Mouse (Mus musculus) kidney, postnatal 14 days (tissue): Measurements from ENCODE around the gene Utp3.
A peak's percentile ranks its signal among the peaks of the same experiment; 100 is the strongest.

Experiments
- DNase-seq: peaks from one replicate; pipeline ENCODE4 v3.0.0; 2022; ENCODE audit warnings: mixed read lengths

The Utp3 gene

GRCm38 (mm10) chr5:88574829-88575228 is 20.6 kb downstream of the Utp3 start:
- DNase-seq: no peak

GRCm38 (mm10) chr5:88575506-88576338 is 21.5 kb downstream of the Utp3 start:
- peak; percentile 50 for DNase-seq

- no peak for DNase-seq
Observed at GRCm38 (mm10) chr5:88580681-88581080, 26.4 kb downstream of the Utp3 start.

DNA sequence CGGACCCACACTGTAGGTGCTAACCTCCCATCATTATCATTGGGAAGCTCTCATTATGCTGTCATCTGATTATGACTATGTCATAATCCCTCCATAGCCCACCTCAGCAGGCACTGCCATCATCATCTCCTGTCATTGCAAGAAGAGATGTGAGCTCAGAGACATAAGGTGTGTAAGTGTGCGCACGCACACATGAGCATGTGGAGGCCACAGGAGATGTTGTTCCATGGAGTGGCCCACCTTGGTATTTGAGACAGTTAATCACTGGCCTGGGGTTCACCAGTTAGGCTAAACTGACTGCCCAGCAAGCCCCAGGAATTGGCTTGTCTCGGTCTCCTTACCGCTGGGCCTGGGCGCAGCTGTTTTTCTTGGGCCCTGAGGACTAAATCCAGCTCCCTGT is 27.1 kb downstream of the Utp3 start:
- no peak for DNase-seq

DNA sequence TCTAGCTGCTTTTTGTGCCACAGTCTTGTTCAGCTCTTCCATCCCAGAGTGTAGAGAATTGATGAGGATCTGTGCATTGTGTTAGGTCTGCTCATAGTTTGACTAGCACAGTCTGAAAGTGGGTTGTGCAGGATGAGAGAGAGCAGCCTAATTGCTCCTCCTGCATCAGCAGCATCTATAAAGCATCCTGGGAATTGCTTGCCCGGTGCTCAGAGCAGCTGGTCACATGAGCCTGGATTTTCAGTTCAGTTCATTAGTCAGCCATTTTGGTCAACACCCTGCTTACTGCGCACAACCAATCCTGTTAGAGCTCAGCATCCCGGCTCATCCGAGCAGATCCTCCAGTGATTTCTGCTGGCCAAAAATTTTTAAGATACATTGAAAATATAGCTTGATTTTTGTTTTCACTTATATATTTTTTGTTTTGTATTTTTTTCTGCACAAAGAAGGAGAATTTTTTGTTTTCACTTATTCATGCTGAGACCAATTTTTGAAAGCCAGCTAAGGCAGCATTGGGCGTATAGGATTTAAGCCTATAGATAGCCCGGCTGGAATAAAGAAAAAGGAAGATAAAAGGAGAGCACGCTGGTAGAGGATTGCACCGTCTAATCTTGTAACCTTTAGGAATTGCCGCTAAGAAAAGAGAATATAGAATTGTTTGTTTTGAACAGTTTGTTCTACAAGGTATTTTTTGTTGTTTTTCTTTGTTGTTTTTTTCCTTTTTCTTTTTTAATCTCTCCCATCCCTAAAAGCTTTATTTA is 29.2 kb downstream of the Utp3 start:
- DNase-seq: peak; percentile 63

DNA sequence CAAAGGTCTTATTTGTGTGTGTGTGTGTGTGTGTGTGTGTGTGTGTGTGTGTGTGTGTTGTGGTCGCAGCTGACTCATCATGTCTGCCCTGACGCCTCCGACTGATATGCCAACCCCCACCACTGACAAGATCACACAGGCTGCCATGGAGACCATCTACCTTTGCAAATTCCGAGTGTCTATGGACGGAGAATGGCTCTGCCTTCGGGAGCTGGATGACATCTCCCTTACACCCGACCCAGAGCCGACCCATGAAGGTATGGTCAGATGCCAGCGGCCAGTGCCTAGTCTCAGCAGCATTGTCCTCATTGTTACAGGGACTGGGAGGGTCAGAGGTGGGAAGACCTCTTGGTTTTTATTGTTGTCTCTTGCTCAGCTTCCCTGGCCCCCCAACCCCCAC is 29.8 kb downstream of the Utp3 start:
- no peak for DNase-seq

- DNase-seq: peak; percentile 57
Observed at GRCm38 (mm10) chr5:88586407-88587174, 32.3 kb downstream of the Utp3 start.

DNA sequence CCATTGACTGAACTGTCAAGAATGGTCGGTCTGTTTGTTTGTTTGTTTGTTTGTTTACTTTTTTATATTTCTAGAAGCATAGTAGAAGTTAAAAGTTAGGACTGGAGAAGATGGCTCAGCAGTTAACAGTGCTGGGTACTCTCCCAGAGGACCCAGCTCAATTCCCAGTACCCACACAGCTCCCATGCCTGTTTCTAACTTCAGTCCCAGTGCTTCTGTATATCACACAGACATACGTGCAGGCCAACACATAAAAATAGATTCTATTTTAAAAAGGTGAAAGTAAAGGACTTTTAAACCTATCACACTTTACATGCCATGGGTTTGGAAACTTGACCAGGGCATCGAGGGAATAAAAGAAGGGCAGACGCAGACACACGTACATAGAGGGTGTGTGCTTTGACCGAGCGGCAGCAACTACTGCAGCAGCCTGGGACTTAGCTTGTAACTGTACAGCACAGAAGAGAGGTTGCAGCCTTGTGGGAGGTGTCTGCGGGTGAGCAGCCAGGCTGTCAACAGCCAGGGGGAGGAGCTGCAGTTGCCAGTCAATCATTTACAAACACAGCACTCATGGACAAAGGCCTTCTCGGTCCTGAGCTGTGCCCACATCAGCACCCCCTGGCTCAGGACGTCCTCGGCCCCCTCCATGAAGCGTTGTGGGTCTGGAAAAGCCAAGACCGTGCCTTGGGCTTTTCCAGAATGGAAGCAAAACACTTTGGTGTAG is 33.1 kb downstream of the Utp3 start:
- DNase-seq: peak; percentile 86

DNA sequence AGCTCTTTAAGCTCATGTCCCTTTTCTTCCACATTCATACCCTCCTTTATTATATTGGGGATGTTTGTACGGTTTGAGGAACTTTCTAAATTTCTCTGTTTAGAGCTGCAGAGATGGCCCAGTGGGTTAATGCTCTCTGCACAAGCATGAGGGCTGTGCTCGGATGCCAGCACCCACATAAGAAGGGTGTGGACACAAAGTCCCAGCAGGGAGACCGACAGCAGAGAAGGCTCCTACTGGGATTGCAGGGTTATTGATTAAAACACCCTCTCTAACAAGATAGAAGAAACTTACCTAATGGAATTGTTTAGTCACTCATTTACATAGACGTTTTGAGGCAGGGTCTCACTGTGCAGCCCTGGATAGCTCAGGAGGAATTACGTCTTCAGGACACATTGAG is 34.2 kb downstream of the Utp3 start:
- no peak for DNase-seq

DNA sequence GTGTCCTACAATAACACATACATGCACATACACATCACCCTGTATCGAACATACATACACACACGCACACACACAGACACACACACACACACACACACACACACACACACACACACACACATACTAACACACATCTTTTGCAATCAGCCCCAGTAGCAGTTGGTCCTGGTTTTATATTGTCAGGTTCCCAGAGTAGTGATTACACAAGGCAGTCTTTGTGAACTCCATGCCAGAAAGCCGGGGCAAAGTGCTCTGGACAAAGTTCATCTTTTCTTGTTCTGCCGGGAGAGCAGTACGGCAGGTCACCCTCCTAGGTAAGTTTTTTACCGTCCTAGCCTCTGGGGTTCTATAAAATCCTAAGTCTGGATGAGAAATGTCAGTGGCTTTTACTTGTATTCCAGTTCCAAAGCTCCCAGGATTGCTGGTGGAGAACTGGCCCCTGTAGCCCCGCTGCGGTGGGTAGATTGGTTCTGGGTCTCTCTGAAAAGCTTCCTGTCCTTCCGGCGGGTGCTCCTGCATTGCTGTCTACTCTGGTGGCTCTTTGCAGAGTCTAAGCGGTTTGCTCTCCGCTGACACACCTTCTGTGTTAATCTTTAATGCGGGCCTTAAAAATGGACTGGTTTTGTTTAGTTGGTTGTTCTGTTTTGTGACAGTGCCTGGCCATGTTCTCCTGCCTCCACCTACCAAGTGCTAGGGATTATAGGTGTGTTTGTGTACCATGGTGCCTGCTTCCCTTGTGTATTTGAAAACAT is 39.3 kb downstream of the Utp3 start:
- peak; percentile 78 for DNase-seq

DNA sequence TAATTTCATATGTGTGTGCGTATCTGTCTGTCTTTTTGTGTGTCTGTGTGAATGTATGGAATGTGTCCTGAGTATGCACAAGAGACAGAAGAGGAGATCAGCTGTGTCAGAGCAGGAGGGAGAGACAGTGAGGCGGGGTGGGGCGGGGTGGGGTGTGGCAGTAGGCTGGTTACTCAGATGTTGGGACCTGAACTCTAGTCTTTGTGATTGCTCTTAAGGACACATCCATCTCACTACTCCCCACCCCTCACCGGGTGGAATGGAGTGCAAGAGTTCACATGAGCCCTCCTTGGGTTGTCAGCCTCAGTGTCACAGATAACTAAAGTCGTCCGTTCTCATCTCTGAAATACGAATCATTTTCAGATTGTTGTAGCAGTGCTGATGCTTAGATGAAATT is 39.9 kb downstream of the Utp3 start:
- DNase-seq: no peak

DNA sequence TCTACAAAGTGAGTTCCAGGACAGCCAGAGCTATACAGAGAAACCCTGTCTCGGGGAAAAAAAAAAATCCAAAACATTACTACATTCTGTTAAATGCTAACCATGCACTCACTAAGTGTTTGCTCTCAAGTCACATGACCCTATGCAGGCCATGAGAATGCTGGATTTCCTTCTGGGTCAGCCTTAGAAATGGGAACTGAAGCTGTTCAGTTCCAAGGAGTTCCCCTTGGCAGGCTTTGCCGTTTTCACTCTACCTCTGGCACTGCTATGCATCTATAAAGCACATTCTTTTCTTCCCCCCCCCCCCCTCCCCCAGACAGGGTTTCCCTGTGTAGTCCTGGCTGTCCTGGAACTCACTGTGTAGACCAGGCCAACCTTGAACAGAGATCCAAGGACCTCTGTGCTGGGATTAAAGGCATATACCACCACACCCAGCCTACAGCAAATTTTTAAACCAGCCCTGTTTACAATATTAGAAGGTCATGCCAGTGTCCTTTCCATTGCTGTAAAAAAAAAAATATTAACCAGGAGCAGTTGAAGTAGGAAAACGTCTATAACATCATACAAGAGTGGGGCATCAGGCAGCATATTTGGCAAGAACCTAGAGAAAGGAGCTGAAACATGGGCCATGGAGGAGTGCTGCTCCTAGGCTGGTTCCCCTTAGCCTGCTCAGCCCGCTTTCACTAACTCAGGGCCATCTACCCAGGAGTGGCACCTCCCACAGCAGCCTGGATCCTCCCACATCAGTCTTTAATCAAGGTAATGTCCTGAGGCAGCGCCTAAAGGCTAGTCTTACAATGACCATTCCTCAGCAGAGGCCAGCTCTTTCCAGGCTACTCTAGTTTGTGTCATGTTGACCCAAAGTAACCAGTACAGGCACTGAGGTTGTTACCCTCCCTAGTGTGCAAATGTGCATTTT is 41.5 kb downstream of the Utp3 start:
- peak; percentile 62 for DNase-seq

DNA sequence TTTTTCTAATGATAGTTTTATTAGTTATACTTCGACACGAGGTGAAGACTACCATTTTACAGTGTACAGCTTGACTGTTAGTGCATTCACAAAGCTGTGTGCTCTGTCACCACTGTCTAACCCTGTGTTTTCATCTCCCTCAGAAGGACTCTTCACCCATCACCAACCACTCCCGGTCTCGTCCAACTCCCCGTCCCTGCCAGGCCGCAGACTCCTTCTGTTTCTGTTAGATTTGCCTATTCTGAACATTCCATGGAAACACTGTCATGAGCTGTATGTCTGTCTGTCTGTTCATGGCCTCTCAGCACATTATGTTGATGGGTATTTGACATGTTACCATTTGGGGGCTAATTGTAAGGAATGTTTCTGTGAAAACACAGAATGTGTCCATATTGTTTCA is 44.7 kb downstream of the Utp3 start:
- no peak for DNase-seq

- DNase-seq: no peak
Observed at GRCm38 (mm10) chr5:88602030-88602429, 47.8 kb downstream of the Utp3 start.

- DNase-seq: no peak
Observed at GRCm38 (mm10) chr5:88602713-88603112, 48.5 kb downstream of the Utp3 start.

DNA sequence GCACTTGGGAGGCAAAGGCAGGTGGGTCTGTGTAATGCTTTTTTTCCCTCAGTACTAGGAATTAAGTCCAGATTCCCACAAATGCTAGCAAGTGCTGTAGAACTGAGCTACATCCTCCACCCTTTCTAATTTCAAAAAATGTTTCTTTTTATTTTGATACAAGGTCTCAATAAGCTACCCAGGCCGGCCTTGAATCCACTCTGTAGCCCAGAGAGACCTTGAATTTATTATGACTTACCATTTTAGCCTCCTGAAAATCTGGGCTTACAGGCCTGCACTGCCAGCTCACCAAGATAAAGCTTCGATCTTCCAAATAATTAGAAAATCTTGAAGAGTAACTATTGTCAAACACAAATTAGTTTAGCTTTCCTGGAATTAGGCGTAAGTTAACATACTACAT is 49.8 kb downstream of the Utp3 start:
- no peak for DNase-seq

DNA sequence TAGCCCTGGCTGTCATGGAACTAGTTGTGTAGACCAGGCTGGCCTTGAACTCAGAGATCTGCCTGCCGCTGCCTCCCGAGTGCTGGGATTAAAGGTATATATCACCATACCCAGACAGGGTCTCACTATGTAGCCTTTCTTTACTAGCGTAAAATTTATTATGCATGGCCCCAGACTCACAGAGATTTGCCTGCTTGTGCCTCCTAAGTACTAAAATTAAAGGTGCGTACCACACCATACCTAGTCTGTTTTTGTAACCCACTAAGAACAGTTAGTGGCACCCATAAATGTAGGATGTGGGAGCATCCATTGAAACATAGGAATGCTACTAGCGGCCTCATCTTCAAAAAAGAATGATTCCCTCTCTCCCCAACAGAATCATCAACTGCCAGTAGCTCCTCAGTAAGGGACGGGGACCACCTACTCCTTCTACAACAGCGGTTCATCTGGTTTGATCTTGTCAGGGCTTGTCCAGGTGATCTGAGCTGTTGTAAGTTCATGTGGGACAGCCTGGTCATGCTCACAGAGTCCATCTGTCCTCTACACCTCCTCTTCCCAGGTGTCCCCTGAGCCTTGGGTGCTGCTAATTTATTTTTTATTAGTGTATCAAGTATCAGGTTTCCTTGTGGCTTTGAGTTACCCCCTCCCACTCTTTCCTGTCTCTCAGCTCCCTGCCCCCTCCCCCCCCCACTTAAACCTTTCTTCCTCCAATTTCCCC is 50.5 kb downstream of the Utp3 start:
- no peak for DNase-seq
